Mouse (Mus musculus): ENCODE results near the gene Rgl1. TPM values are rescaled to one million over a fixed set of nuclear protein-coding genes. Genes with fewer than 3 reads are reported as not detected.

The Rgl1 gene
- polyA plus RNA-seq, 1 experiment from 2014 or later = 48.3 TPM

DNA sequence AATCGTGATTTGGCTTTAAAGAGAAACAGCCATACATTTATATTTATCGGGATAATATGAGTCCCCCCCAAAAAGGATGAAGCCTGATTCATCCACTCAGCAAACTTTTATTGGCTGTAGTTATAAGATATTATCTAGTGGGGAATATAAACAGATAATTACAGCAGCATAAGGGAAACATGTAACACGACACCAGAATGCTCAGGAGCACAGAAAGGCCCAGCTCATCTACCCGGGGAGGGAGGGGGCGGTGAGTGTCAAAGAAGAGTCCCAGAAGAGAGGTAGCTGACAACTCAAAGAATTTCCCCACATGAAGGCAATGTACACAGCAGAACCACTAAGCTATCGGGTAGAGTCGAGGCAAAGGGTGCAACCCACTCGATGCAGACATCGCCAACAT, 146.8 kb downstream of the Rgl1 start:
- Histone ChIP-seq H3K36me3 (ENCODE audit: control insufficient read depth, insufficient read depth, low read length) (peaks cover 4% of the 10 kb centered on the region; the same call in 1 of the 2 replicates), H3K9ac (ENCODE audit: low read length) (no peak overlapping the region), H3K27me3 (ENCODE audit: control insufficient read depth, insufficient read depth, low read length) (no peaks in the 10 kb centered on the region), H3K4me3 (replicated peaks; ENCODE audit: low read length) (no peak overlapping the region), H3K9me3 (replicated peaks; ENCODE audit: control insufficient read depth, low read length) (0 out of 2 replicates have a peak, but pooled peaks cover 6% of the 10 kb centered on the region), H3K4me2 (ENCODE audit: low read depth, low read length) (no peak overlapping the region), H3K4me1 (ENCODE audit: control insufficient read depth, insufficient read depth, low read length) (peaks cover 23% of the 10 kb centered on the region), H3K27ac (ENCODE audit: low read length) (no peak overlapping the region)
- WGBS = 68% methylated on average over 9 of the region's 9 CpGs
- no peak for ATAC-seq (ENCODE audit: insufficient read depth, low FRiP score)

DNA sequence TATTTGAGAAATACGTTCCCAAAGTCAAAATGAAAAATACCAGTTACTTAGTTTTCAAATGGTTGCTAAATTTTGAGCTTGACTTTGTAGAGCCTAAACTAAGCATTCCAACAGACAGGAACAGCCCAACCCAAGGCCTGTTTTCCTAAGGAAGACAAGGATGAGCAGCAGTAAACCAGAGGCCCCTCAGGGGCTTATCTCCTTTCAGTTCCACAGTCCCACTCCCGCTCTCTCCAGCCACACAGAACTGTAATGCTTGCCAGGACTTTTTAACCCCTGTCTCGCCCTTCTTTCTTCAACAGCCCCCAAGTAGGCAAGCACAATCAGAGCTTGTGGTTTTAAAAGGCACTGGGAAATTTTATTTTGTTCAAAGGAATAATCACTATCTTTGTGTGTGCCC, 147.3 kb downstream of the Rgl1 start:
- no peak for ATAC-seq (ENCODE audit: insufficient read depth, low FRiP score)
- H3K27ac ChIP-seq (ENCODE audit: low read length) = no peak overlapping the region
- no peaks in the 10 kb centered on the region for H3K27me3 ChIP-seq (ENCODE audit: control insufficient read depth, insufficient read depth, low read length)
- H3K9me3 ChIP-seq (replicated peaks; ENCODE audit: control insufficient read depth, low read length) = 0 out of 2 replicates have a peak, but pooled peaks cover 6% of the 10 kb centered on the region
- WGBS = 72% methylated on average over 3 of the region's 3 CpGs
- peaks cover 23% of the 10 kb centered on the region for H3K4me1 ChIP-seq (ENCODE audit: control insufficient read depth, insufficient read depth, low read length)
- no peak overlapping the region for H3K9ac ChIP-seq (ENCODE audit: low read length)
- no peak overlapping the region for H3K4me3 ChIP-seq (replicated peaks; ENCODE audit: low read length)
- no peak overlapping the region for H3K4me2 ChIP-seq (ENCODE audit: low read depth, low read length)
- peaks cover 4% of the 10 kb centered on the region; the same call in 1 of the 2 replicates for H3K36me3 ChIP-seq (ENCODE audit: control insufficient read depth, insufficient read depth, low read length)

DNA sequence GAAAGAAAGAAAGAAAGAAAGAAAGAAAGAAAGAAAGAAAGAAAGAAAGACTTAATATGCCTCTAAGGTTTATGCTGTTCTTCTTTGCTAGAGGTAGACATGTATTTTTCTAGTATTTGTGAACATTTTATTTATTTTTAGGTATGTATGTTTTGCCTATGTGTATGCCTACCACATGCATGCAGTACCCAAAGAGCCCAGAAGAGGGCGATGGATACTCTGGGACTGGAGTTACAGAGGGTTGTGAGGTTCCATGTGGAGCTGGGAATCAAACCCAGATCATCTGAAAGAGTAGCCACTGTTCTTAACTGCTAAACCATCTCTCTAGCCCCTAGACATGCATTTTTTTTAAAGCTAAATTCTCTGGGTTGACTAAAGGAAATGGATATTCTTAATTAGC, 147.8 kb downstream of the Rgl1 start:
- H3K4me2 ChIP-seq (ENCODE audit: low read depth, low read length) = no peak overlapping the region
- peaks cover 19% of the 10 kb centered on the region for H3K4me1 ChIP-seq (ENCODE audit: control insufficient read depth, insufficient read depth, low read length)
- 48% methylated on average over 1 of the region's 1 CpGs for WGBS
- no peaks in the 10 kb centered on the region for H3K27me3 ChIP-seq (ENCODE audit: control insufficient read depth, insufficient read depth, low read length)
- H3K4me3 ChIP-seq (replicated peaks; ENCODE audit: low read length) = no peak overlapping the region
- no peak for ATAC-seq (ENCODE audit: insufficient read depth, low FRiP score)
- H3K27ac ChIP-seq (ENCODE audit: low read length) = no peak overlapping the region
- no peak overlapping the region for H3K9ac ChIP-seq (ENCODE audit: low read length)
- 0 out of 2 replicates have a peak, but pooled peaks cover 6% of the 10 kb centered on the region for H3K9me3 ChIP-seq (replicated peaks; ENCODE audit: control insufficient read depth, low read length)
- peaks cover 4% of the 10 kb centered on the region; the same call in 1 of the 2 replicates for H3K36me3 ChIP-seq (ENCODE audit: control insufficient read depth, insufficient read depth, low read length)

DNA sequence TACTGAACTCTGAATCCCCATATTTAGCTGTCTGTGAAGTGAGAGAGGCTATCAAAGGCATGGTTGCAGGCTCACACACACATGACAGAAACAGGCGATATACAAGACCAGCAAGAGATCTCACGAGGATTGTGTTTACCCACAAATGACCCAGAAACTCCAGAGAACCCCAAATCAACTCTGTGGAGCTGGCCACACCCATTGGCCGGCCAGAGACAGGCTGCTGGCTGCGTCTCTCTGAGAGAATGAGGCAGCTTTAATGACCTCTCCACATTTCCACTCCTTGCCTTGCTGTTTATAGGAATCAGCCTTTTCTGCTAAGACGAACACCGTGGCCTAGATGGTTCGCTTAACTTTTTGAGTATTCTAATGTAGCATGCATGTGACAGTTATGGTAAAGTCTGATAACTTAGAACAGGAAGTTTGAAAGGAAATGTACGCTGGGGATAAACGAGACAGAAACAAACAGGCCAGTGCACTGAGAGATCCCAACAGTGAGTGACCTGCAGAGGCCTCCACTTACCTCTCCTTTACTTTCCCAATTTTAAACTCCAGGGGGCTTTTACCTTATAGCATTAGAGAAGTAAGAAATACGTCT, 148.3 kb downstream of the Rgl1 start:
- Histone ChIP-seq H3K9me3 (replicated peaks; ENCODE audit: control insufficient read depth, low read length) (0 out of 2 replicates have a peak, but pooled peaks cover 6% of the 10 kb centered on the region), H3K27me3 (ENCODE audit: control insufficient read depth, insufficient read depth, low read length) (no peaks in the 10 kb centered on the region), H3K4me1 (ENCODE audit: control insufficient read depth, insufficient read depth, low read length) (peaks cover 13% of the 10 kb centered on the region), H3K36me3 (ENCODE audit: control insufficient read depth, insufficient read depth, low read length) (peaks cover 4% of the 10 kb centered on the region; the same call in 1 of the 2 replicates), H3K27ac (ENCODE audit: low read length) (peak overlapping the region; percentile 15), H3K4me2 (ENCODE audit: low read depth, low read length) (no peak overlapping the region), H3K9ac (ENCODE audit: low read length) (peak overlapping the region; percentile 12; the same call in 1 of the 2 replicates), H3K4me3 (replicated peaks; ENCODE audit: low read length) (no peak overlapping the region)
- 64% methylated on average over 10 of the region's 10 CpGs for WGBS
- ATAC-seq (ENCODE audit: insufficient read depth, low FRiP score) = no peak

DNA sequence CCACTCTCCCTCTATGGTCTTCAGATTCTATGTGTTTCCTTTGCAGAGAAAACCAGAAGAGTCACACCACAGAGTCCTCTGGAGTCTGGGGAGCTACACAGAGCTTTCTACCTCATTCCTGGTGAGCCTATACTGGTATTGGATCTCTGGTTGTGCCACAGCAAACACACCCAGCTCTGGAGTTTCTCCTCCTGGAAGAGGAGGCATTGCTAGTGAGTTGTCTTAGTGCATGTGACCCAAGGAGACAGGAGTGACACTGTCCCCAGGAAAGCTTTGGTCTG, 149.4 kb downstream of the Rgl1 start:
- Histone ChIP-seq H3K27me3 (ENCODE audit: control insufficient read depth, insufficient read depth, low read length) (no peaks in the 10 kb centered on the region), H3K27ac (ENCODE audit: low read length) (no peak overlapping the region; the same call in 1 of the 2 replicates), H3K4me2 (ENCODE audit: low read depth, low read length) (no peak overlapping the region), H3K4me1 (ENCODE audit: control insufficient read depth, insufficient read depth, low read length) (peaks cover 15% of the 10 kb centered on the region), H3K9me3 (replicated peaks; ENCODE audit: control insufficient read depth, low read length) (0 out of 2 replicates have a peak, but pooled peaks cover 6% of the 10 kb centered on the region), H3K4me3 (replicated peaks; ENCODE audit: low read length) (no peak overlapping the region), H3K36me3 (ENCODE audit: control insufficient read depth, insufficient read depth, low read length) (peaks cover 4% of the 10 kb centered on the region; the same call in 1 of the 2 replicates), H3K9ac (ENCODE audit: low read length) (no peak overlapping the region)
- ATAC-seq (ENCODE audit: insufficient read depth, low FRiP score) = no peak

DNA sequence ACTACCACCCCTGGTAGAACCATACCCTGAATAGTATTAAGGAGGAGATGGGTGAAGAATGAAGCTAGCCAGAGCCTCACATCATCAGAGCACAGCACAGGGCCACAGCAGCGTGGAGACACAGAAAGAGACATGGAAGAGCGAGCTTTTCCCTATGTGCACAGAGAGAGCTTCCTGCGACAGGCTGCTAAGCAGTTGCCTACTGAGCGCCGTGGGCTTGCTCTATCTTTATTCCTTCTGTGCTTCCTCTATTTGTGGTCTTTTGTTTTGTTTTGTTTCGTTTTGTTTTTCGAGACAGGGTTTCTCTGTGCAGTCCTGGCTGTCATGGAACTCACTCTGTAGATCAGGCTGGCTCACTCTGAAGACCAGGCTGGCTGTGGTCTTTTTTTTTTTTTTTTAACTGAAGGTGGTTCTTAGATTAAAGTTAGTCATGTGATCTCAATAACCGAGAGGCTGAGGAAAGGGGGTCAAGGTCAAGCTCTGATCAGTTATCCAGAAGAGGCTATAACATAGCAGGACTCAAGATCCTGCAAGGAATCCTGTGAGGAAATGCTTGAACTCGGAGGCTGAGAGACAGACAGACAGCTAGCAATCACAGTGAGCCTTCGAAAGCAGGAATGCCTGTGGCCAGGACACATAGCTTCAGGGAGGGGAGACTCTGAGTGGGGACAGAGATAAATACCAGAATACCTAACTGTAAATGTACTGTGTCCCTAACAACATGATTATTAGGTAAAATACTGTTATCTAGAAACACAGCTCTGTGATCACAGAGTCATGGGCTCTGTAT, 150.0 kb downstream of the Rgl1 start:
- no peak overlapping the region for H3K4me2 ChIP-seq (ENCODE audit: low read depth, low read length)
- WGBS = 72% methylated on average over 10 of the region's 10 CpGs
- ATAC-seq (ENCODE audit: insufficient read depth, low FRiP score) = no peak
- 0 out of 2 replicates have a peak, but pooled peaks cover 6% of the 10 kb centered on the region for H3K9me3 ChIP-seq (replicated peaks; ENCODE audit: control insufficient read depth, low read length)
- H3K4me1 ChIP-seq (ENCODE audit: control insufficient read depth, insufficient read depth, low read length) = peaks cover 16% of the 10 kb centered on the region
- peaks cover 4% of the 10 kb centered on the region; the same call in 1 of the 2 replicates for H3K36me3 ChIP-seq (ENCODE audit: control insufficient read depth, insufficient read depth, low read length)
- H3K27ac ChIP-seq (ENCODE audit: low read length) = no peak overlapping the region
- H3K27me3 ChIP-seq (ENCODE audit: control insufficient read depth, insufficient read depth, low read length) = no peaks in the 10 kb centered on the region
- H3K4me3 ChIP-seq (replicated peaks; ENCODE audit: low read length) = no peak overlapping the region
- no peak overlapping the region for H3K9ac ChIP-seq (ENCODE audit: low read length)

DNA sequence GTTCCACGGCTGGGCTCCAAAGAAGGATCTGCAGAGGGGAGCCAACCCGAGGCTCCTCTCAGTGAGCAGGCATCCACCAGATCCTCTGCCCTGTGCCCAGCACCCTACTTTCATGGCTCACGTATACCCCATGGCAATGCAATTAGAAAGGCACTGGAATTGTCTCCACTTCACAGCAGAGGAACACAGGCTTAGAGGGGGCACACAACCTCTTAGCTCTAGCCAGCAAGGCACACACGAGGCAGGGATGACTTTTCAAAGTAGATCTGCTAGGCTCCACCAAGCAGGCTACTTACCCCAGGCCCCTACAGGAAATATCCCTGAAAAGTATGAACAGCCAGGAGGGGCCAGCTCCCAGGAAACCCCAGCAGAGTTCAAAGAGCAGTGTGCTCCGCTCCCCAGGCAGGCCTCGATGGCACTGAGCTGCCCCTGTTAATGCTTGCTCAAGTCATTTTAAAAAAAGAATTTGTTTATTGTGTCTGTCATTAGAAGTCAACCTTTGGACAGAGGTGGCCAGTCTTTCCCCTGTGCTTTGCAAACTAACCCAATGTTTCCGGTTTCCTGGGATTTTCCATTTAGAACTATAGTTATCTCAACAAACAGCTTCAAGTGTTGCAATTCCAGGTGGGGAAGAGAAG, 151.3 kb downstream of the Rgl1 start:
- H3K9me3 ChIP-seq (replicated peaks; ENCODE audit: control insufficient read depth, low read length) = 0 out of 2 replicates have a peak, but pooled peaks cover 6% of the 10 kb centered on the region
- H3K9ac ChIP-seq (ENCODE audit: low read length) = no peak overlapping the region
- H3K4me3 ChIP-seq (replicated peaks; ENCODE audit: low read length) = no peak overlapping the region
- H3K27ac ChIP-seq (ENCODE audit: low read length) = peak overlapping the region; percentile 54
- peak; percentile 51 for ATAC-seq (ENCODE audit: insufficient read depth, low FRiP score)
- no peak overlapping the region for H3K4me2 ChIP-seq (ENCODE audit: low read depth, low read length)
- H3K27me3 ChIP-seq (ENCODE audit: control insufficient read depth, insufficient read depth, low read length) = no peaks in the 10 kb centered on the region
- peaks cover 4% of the 10 kb centered on the region; the same call in 1 of the 2 replicates for H3K36me3 ChIP-seq (ENCODE audit: control insufficient read depth, insufficient read depth, low read length)
- WGBS = 48% methylated on average over 7 of the region's 7 CpGs
- H3K4me1 ChIP-seq (ENCODE audit: control insufficient read depth, insufficient read depth, low read length) = peaks cover 23% of the 10 kb centered on the region

DNA sequence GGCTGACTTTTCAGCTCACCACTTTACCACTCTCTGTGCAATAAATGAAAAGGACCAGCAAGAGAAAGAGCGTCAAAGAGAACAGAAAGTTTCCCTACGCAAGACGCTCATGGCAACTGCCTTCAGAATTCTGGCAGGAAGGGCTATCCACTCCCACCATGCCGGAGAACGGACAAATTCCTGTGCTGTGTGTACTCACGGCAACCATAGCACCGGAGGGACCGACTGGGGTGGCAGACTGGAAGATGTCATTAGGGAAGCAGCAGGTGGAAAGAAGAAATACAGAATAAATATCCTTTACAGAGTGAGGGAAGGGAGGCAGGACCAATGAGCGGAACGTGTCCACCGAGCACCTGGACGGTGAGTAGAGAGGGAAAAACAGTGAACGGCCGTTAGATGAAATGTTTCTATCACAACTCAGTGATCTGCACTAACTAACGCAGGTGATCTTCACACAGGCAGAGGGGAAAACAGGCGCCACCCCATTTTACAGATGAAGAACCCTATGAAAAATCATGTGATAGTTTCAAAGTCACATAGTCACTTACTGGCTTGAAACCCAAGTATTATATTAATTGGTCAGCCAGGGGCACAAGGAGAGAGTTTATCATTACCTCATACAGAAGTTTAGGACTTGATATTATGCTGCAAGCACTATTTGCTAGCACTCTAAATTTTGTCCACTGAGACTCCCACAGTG, 152.8 kb downstream of the Rgl1 start:
- no peaks in the 10 kb centered on the region for H3K27me3 ChIP-seq (ENCODE audit: control insufficient read depth, insufficient read depth, low read length)
- no peak overlapping the region for H3K9ac ChIP-seq (ENCODE audit: low read length)
- H3K4me2 ChIP-seq (ENCODE audit: low read depth, low read length) = no peak overlapping the region
- peak overlapping the region; percentile 53 for H3K27ac ChIP-seq (ENCODE audit: low read length)
- H3K4me1 ChIP-seq (ENCODE audit: control insufficient read depth, insufficient read depth, low read length) = peaks cover 21% of the 10 kb centered on the region
- 79% methylated on average over 16 of the region's 16 CpGs for WGBS
- ATAC-seq (ENCODE audit: insufficient read depth, low FRiP score) = no peak
- H3K4me3 ChIP-seq (replicated peaks; ENCODE audit: low read length) = no peak overlapping the region
- H3K9me3 ChIP-seq (replicated peaks; ENCODE audit: control insufficient read depth, low read length) = no peaks in the 10 kb centered on the region
- H3K36me3 ChIP-seq (ENCODE audit: control insufficient read depth, insufficient read depth, low read length) = no peaks in the 10 kb centered on the region

All from stomach, embryonic 16.5 days (tissue).